Mouse (Mus musculus): ENCODE measurements around the gene Sgsh. TPM values are rescaled to one million over a fixed set of nuclear protein-coding genes. Genes with fewer than 3 reads are reported as not detected.

The Sgsh gene
- polyA plus RNA-seq, 1 experiment from 2014 or later, result 2.0 TPM

MicroRNA genes within 50 kb of the gene (microRNA counts, 519-probe panel; counts per million panel counts)
- microRNA mmu-miR-1932, result 60.7 counts per million

Small RNAs within 50 kb of the gene (microRNA-seq; reads per million reads assigned to microRNA genes)
- gene Mir1932, result not detected

Other genes starting within 250 kb of the Sgsh start
- 1.3 and 1.8 TPM in 2 replicates for gene Tbc1d16, start 127.0 kb downstream of the Sgsh start, polyA plus RNA-seq (2015; fragmentation: Nextera tagmentation; extraction: Ambion mirVana)
- 0.61 and 0.68 TPM in 2 replicates for gene Ccdc40, start 127.0 kb downstream of the Sgsh start, polyA plus RNA-seq (2015; fragmentation: Nextera tagmentation; extraction: Ambion mirVana)
- gene Gaa, start 87.6 kb downstream of the Sgsh start, polyA plus RNA-seq (2015; fragmentation: Nextera tagmentation; extraction: Ambion mirVana), result 25.8 and 30.8 TPM in 2 replicates
- 139 and 146 TPM in 2 replicates for gene Eif4a3, start 55.4 kb downstream of the Sgsh start, polyA plus RNA-seq (2015; fragmentation: Nextera tagmentation; extraction: Ambion mirVana)
- gene Card14, start 47.8 kb downstream of the Sgsh start, polyA plus RNA-seq (2015; fragmentation: Nextera tagmentation; extraction: Ambion mirVana), result 0.21 and 0.24 TPM in 2 replicates
- 2.1 and 2.3 TPM in 2 replicates for gene Slc26a11, start within 50 bp of the Sgsh start, polyA plus RNA-seq (2015; fragmentation: Nextera tagmentation; extraction: Ambion mirVana)
- 2.5 and 3.3 TPM in 2 replicates for gene Rnf213, start 37.6 kb upstream of the Sgsh start, polyA plus RNA-seq (2015; fragmentation: Nextera tagmentation; extraction: Ambion mirVana)
- 4.5 and 4.6 TPM in 2 replicates for gene Endov, start 135.8 kb upstream of the Sgsh start, polyA plus RNA-seq (2015; fragmentation: Nextera tagmentation; extraction: Ambion mirVana)
- 0.02 TPM in 2 replicates for gene Nptx1, start 192.2 kb upstream of the Sgsh start, polyA plus RNA-seq (2015; fragmentation: Nextera tagmentation; extraction: Ambion mirVana)
- 3.6 and 3.9 TPM in 2 replicates for gene Rptor, start 247.4 kb upstream of the Sgsh start, polyA plus RNA-seq (2015; fragmentation: Nextera tagmentation; extraction: Ambion mirVana)

All from liver, embryonic 16.5 days (tissue).